ENCODE assay signal across 8 mouse cellular contexts in genomic region chr4:126058997-126059362, GRCm38 (mm10). TPM values are rescaled to one million over a fixed set of nuclear protein-coding genes. Genes with fewer than 3 reads are reported as not detected.
DNase-seq lines count a peak whose midpoint lies in the region; ATAC-seq and TF ChIP-seq lines count a peak whose summit lies in the region.

No protein-coding gene starts in this region.

- no peak overlapping the region for H3ac ChIP-seq in myocyte (ENCODE audit: control insufficient read depth, insufficient read length)

- peaks cover 15% of the 10 kb centered on the region for H3K4me1 ChIP-seq in lung, embryonic 16.5 days (replicated peaks; ENCODE audit: control insufficient read depth, insufficient read depth, low read length)
- peaks cover 19% of the 10 kb centered on the region for H3K4me1 ChIP-seq in forebrain, embryonic 12.5 days

- H3K27me3 ChIP-seq in lung, embryonic 16.5 days (ENCODE audit: control insufficient read depth, insufficient read depth, low read depth, low read length), result no peaks in the 10 kb centered on the region
- no peaks in the 10 kb centered on the region for H3K27me3 ChIP-seq in forebrain, embryonic 12.5 days
- H3K27me3 ChIP-seq in myocyte (ENCODE audit: control insufficient read depth, insufficient read depth, insufficient read length), result no peaks in the 10 kb centered on the region

- no peak overlapping the region for H3K27ac ChIP-seq in lung, embryonic 16.5 days (ENCODE audit: low read length)
- no peak overlapping the region for H3K27ac ChIP-seq in forebrain, embryonic 12.5 days

- peak overlapping the region; percentile 64 for H3K9ac ChIP-seq in lung, embryonic 16.5 days (ENCODE audit: low read length)
- peak overlapping the region; percentile 72 for H3K9ac ChIP-seq in forebrain, embryonic 12.5 days

- no peak for ATAC-seq in lung, embryonic 16.5 days (ENCODE audit: low read depth)
- ATAC-seq in forebrain, embryonic 12.5 days (ENCODE audit: low FRiP score), result no peak
- ATAC-seq in activated CD4-positive, CD25-positive, alpha-beta regulatory T cell, adult 4 months, result no peak
- no peak for ATAC-seq in erythroid progenitor cell, adult 5-6 weeks (replicated peaks; ENCODE audit: low FRiP score, poor library complexity, severe bottlenecking)

- H3K4me3 ChIP-seq in lung, embryonic 16.5 days (ENCODE audit: low read length), result peak overlapping the region; percentile 75
- peak overlapping the region; percentile 66 for H3K4me3 ChIP-seq in forebrain, embryonic 12.5 days (replicated peaks)
- peak overlapping the region; percentile 65 for H3K4me3 ChIP-seq in myocyte

- WGBS in lung, embryonic 16.5 days, result 36% methylated on average over 9 of the region's 9 CpGs
- 41% methylated on average over 9 of the region's 9 CpGs for WGBS in forebrain, embryonic 12.5 days

- no peak for DNase-seq in lung, postnatal 25 days (ENCODE audit: low spot score)
- peak; percentile 20 to 23 for DNase-seq in layer of hippocampus, postnatal 25 days (ENCODE audit: extremely low spot score in 1 of 2, low spot score in 1 of 2)
- no peak for DNase-seq in thymus, postnatal 36 days

- H3K9me3 ChIP-seq in lung, embryonic 16.5 days (ENCODE audit: control insufficient read depth, low read length), result no peaks in the 10 kb centered on the region
- H3K9me3 ChIP-seq in forebrain, embryonic 12.5 days, result no peaks in the 10 kb centered on the region

- H3K36me3 ChIP-seq in lung, embryonic 16.5 days (ENCODE audit: control insufficient read depth, insufficient read depth, low read length), result peaks cover 10% of the 10 kb centered on the region
- H3K36me3 ChIP-seq in forebrain, embryonic 12.5 days (replicated peaks), result peaks cover 24% of the 10 kb centered on the region
- H3K36me3 ChIP-seq in myocyte (ENCODE audit: control insufficient read depth, insufficient read depth), result no peaks in the 10 kb centered on the region

- peak overlapping the region; percentile 64 for H3K4me2 ChIP-seq in lung, embryonic 16.5 days (ENCODE audit: low read depth, low read length)
- H3K4me2 ChIP-seq in forebrain, embryonic 12.5 days, result peak overlapping the region; percentile 82
- H3K4me2 ChIP-seq in myocyte (ENCODE audit: low read depth), result peak overlapping the region; percentile 84

- no peaks in the 10 kb centered on the region for H3K79me2 ChIP-seq in myocyte (ENCODE audit: control insufficient read depth, insufficient read depth)

- TF ChIP-seq POLR2A in myocyte (IDR thresholded peaks at IDR 0.05; ENCODE audit: insufficient read length, low read depth), result no peak

TF ChIP-seq in myocyte, 11 proteins besides CTCF, POLR2A, EP300 and RAD21:
- TF ChIP-seq E2F4 (IDR thresholded peaks at IDR 0.05; ENCODE audit: insufficient read depth), result no peak

RNA-seq across cellular contexts. Expression of gene Oscp1, which starts 0.6 kb away (rescaled TPM):
- 21.8 and 23.7 TPM in 2 replicates for polyA plus RNA-seq in lung, embryonic 16.5 days (2015; fragmentation: Nextera tagmentation; extraction: Ambion mirVana)
- polyA plus RNA-seq in forebrain, embryonic 12.5 days (2016; fragmentation: Nextera tagmentation; extraction: Ambion mirVana), result 26.8 and 32.2 TPM in 2 replicates
- total RNA-seq in layer of hippocampus, postnatal 25 days (2021), result 10 to 100 TPM; 47.4 to 49.7 TPM
- polyA plus RNA-seq in myocyte (2012; fragmentation: generic; extraction: Trizol), result 12.8 TPM
- polyA plus RNA-seq in activated CD4-positive, CD25-positive, alpha-beta regulatory T cell, adult 4 months (2017; shearing (Covaris generic)), result under 1 TPM; 0.47 to 0.69 TPM
- 1.3 and 14.8 TPM in 2 replicates for total RNA-seq in erythroid progenitor cell, adult 5-6 weeks (2015; ENCODE audit: low replicate concordance)
- 5.6 and 8.9 TPM in 2 replicates for total RNA-seq in erythroid progenitor cell, adult 5-6 weeks (2017; ENCODE audit: low replicate concordance)

RNA-seq across cellular contexts. Expression of gene Mrps15, which starts 12.3 kb away (rescaled TPM):
- 116 and 135 TPM in 2 replicates for polyA plus RNA-seq in lung, embryonic 16.5 days (2015; fragmentation: Nextera tagmentation; extraction: Ambion mirVana)
- polyA plus RNA-seq in forebrain, embryonic 12.5 days (2016; fragmentation: Nextera tagmentation; extraction: Ambion mirVana), result 125 and 132 TPM in 2 replicates
- 10 to 100 TPM; 44.7 to 49.7 TPM for total RNA-seq in layer of hippocampus, postnatal 25 days (2021)
- 86.8 TPM for polyA plus RNA-seq in myocyte (2012; fragmentation: generic; extraction: Trizol)
- 10 to 100 TPM; 63.7 to 77.4 TPM for polyA plus RNA-seq in activated CD4-positive, CD25-positive, alpha-beta regulatory T cell, adult 4 months (2017; shearing (Covaris generic))
- total RNA-seq in erythroid progenitor cell, adult 5-6 weeks (2015; ENCODE audit: low replicate concordance), result 22.6 and 42.9 TPM in 2 replicates
- 15.5 and 28.0 TPM in 2 replicates for total RNA-seq in erythroid progenitor cell, adult 5-6 weeks (2017; ENCODE audit: low replicate concordance)

RNA-seq across cellular contexts. Expression of gene Csf3r, which starts 34.6 kb away (rescaled TPM):
- 1.4 TPM in 2 replicates for polyA plus RNA-seq in lung, embryonic 16.5 days (2015; fragmentation: Nextera tagmentation; extraction: Ambion mirVana)
- polyA plus RNA-seq in forebrain, embryonic 12.5 days (2016; fragmentation: Nextera tagmentation; extraction: Ambion mirVana), result 0.18 and 0.51 TPM in 2 replicates
- 1 to 10 TPM; 5.2 to 7.1 TPM for total RNA-seq in layer of hippocampus, postnatal 25 days (2021)
- not detected for polyA plus RNA-seq in myocyte (2012; fragmentation: generic; extraction: Trizol)
- under 1 TPM; 0.24 to 0.38 TPM for polyA plus RNA-seq in activated CD4-positive, CD25-positive, alpha-beta regulatory T cell, adult 4 months (2017; shearing (Covaris generic))
- total RNA-seq in erythroid progenitor cell, adult 5-6 weeks (2015; ENCODE audit: low replicate concordance), result 33.2 and 46.1 TPM in 2 replicates
- 11.7 and 14.2 TPM in 2 replicates for total RNA-seq in erythroid progenitor cell, adult 5-6 weeks (2017; ENCODE audit: low replicate concordance)

RNA-seq across cellular contexts. Expression of gene Lsm10, which starts 37.4 kb away (rescaled TPM):
- 57.2 and 57.7 TPM in 2 replicates for polyA plus RNA-seq in lung, embryonic 16.5 days (2015; fragmentation: Nextera tagmentation; extraction: Ambion mirVana)
- 41.9 and 46.6 TPM in 2 replicates for polyA plus RNA-seq in forebrain, embryonic 12.5 days (2016; fragmentation: Nextera tagmentation; extraction: Ambion mirVana)
- total RNA-seq in layer of hippocampus, postnatal 25 days (2021), result 10 to 100 TPM; 14.7 to 17.6 TPM
- polyA plus RNA-seq in myocyte (2012; fragmentation: generic; extraction: Trizol), result 50.5 TPM
- 10 to 100 TPM; 67.3 to 70.5 TPM for polyA plus RNA-seq in activated CD4-positive, CD25-positive, alpha-beta regulatory T cell, adult 4 months (2017; shearing (Covaris generic))
- total RNA-seq in erythroid progenitor cell, adult 5-6 weeks (2015; ENCODE audit: low replicate concordance), result 18.0 and 73.2 TPM in 2 replicates
- total RNA-seq in erythroid progenitor cell, adult 5-6 weeks (2017; ENCODE audit: low replicate concordance), result 2.2 and 4.1 TPM in 2 replicates

RNA-seq across cellular contexts. Expression of gene Stk40, which starts 44.8 kb away (rescaled TPM):
- polyA plus RNA-seq in lung, embryonic 16.5 days (2015; fragmentation: Nextera tagmentation; extraction: Ambion mirVana), result 37.7 and 40.3 TPM in 2 replicates
- polyA plus RNA-seq in forebrain, embryonic 12.5 days (2016; fragmentation: Nextera tagmentation; extraction: Ambion mirVana), result 42.8 and 48.5 TPM in 2 replicates
- total RNA-seq in layer of hippocampus, postnatal 25 days (2021), result 10 to 100 TPM; 23.7 to 26.1 TPM
- 25.9 TPM for polyA plus RNA-seq in myocyte (2012; fragmentation: generic; extraction: Trizol)
- 10 to 100 TPM; 15.5 to 20.4 TPM for polyA plus RNA-seq in activated CD4-positive, CD25-positive, alpha-beta regulatory T cell, adult 4 months (2017; shearing (Covaris generic))
- total RNA-seq in erythroid progenitor cell, adult 5-6 weeks (2015; ENCODE audit: low replicate concordance), result 4.7 and 10.1 TPM in 2 replicates
- 2.4 and 6.4 TPM in 2 replicates for total RNA-seq in erythroid progenitor cell, adult 5-6 weeks (2017; ENCODE audit: low replicate concordance)

Comparison
In these comparisons a context has a peak if more than half of its experiments do, and no peak if none do; other contexts are left out.
1. DNase-seq: peak in layer of hippocampus, postnatal 25 days (2 of 2); none in lung, postnatal 25 days (single experiment) and thymus, postnatal 36 days (0 of 2).
2. Peak in every context shown above with its lines, with median percentiles within 50 percentile points of each other: H3K4me2 ChIP-seq and H3K4me3 ChIP-seq.